Mouse (Mus musculus): ENCODE data around the gene Gapdhs. TPM values are rescaled to one million over a fixed set of nuclear protein-coding genes. Genes with fewer than 3 reads are reported as not detected.

Gene Gapdhs
- polyA plus RNA-seq, 1 experiment from 2014 or later: 0.88 TPM

Other genes with a start within 250 kb of the Gapdhs start
- 48.8 and 51.1 TPM in 2 replicates for gene Arhgap33, start 208.6 kb downstream of the Gapdhs start, polyA plus RNA-seq (2014; fragmentation: Nextera tagmentation; extraction: Ambion mirVana)
- gene Hspb6, start 191.5 kb downstream of the Gapdhs start, polyA plus RNA-seq (2014; fragmentation: Nextera tagmentation; extraction: Ambion mirVana): 3.7 and 4.4 TPM in 2 replicates
- 8.6 and 12.1 TPM in 2 replicates for gene Proser3, start 191.4 kb downstream of the Gapdhs start, polyA plus RNA-seq (2014; fragmentation: Nextera tagmentation; extraction: Ambion mirVana)
- 46.2 and 47.0 TPM in 2 replicates for gene Lin37, start 183.8 kb downstream of the Gapdhs start, polyA plus RNA-seq (2014; fragmentation: Nextera tagmentation; extraction: Ambion mirVana)
- 90.6 and 95.5 TPM in 2 replicates for gene U2af1l4, start 180.4 kb downstream of the Gapdhs start, polyA plus RNA-seq (2014; fragmentation: Nextera tagmentation; extraction: Ambion mirVana)
- 7.3 and 7.6 TPM in 2 replicates for gene Gm49396, start 180.3 kb downstream of the Gapdhs start, polyA plus RNA-seq (2014; fragmentation: Nextera tagmentation; extraction: Ambion mirVana)
- gene Psenen, start 180.1 kb downstream of the Gapdhs start, polyA plus RNA-seq (2014; fragmentation: Nextera tagmentation; extraction: Ambion mirVana): 97.8 and 106 TPM in 2 replicates
- gene Igflr1, start 178.3 kb downstream of the Gapdhs start, polyA plus RNA-seq (2014; fragmentation: Nextera tagmentation; extraction: Ambion mirVana): 1.3 and 3.6 TPM in 2 replicates
- gene Kmt2b, start 155.0 kb downstream of the Gapdhs start, polyA plus RNA-seq (2014; fragmentation: Nextera tagmentation; extraction: Ambion mirVana): 11.5 and 11.9 TPM in 2 replicates
- gene Zbtb32, start 144.8 kb downstream of the Gapdhs start, polyA plus RNA-seq (2014; fragmentation: Nextera tagmentation; extraction: Ambion mirVana): 0.18 TPM in 1 of 2 replicates, not detected in the other
- gene Upk1a, start 130.8 kb downstream of the Gapdhs start, polyA plus RNA-seq (2014; fragmentation: Nextera tagmentation; extraction: Ambion mirVana): 4.8 TPM in 2 replicates
- gene Cox6b1, start 117.5 kb downstream of the Gapdhs start, polyA plus RNA-seq (2014; fragmentation: Nextera tagmentation; extraction: Ambion mirVana): 786 and 833 TPM in 2 replicates
- gene Etv2, start 107.8 kb downstream of the Gapdhs start, polyA plus RNA-seq (2014; fragmentation: Nextera tagmentation; extraction: Ambion mirVana): not detected in 2 replicates
- 133 and 134 TPM in 2 replicates for gene Rbm42, start 93.4 kb downstream of the Gapdhs start, polyA plus RNA-seq (2014; fragmentation: Nextera tagmentation; extraction: Ambion mirVana)
- gene Haus5, start 78.7 kb downstream of the Gapdhs start, polyA plus RNA-seq (2014; fragmentation: Nextera tagmentation; extraction: Ambion mirVana): 49.4 and 57.7 TPM in 2 replicates
- not detected in 2 replicates for gene Pmis2, start 72.1 kb downstream of the Gapdhs start, polyA plus RNA-seq (2014; fragmentation: Nextera tagmentation; extraction: Ambion mirVana)
- 0.58 TPM in 1 of 2 replicates, not detected in the other for gene 2200002J24Rik, start 44.8 kb downstream of the Gapdhs start, polyA plus RNA-seq (2014; fragmentation: Nextera tagmentation; extraction: Ambion mirVana)
- gene Atp4a, start 31.5 kb downstream of the Gapdhs start, polyA plus RNA-seq (2014; fragmentation: Nextera tagmentation; extraction: Ambion mirVana): 0.81 and 0.84 TPM in 2 replicates
- 167 and 172 TPM in 2 replicates for gene Tmem147, start 14.1 kb downstream of the Gapdhs start, polyA plus RNA-seq (2014; fragmentation: Nextera tagmentation; extraction: Ambion mirVana)
- gene Sbsn, start 7.8 kb upstream of the Gapdhs start, polyA plus RNA-seq (2014; fragmentation: Nextera tagmentation; extraction: Ambion mirVana): 0.09 and 0.74 TPM in 2 replicates
- gene Dmkn, start 20.1 kb upstream of the Gapdhs start, polyA plus RNA-seq (2014; fragmentation: Nextera tagmentation; extraction: Ambion mirVana): not detected in 2 replicates
- not detected in 2 replicates for gene Krtdap, start 44.2 kb upstream of the Gapdhs start, polyA plus RNA-seq (2014; fragmentation: Nextera tagmentation; extraction: Ambion mirVana)
- not detected in 2 replicates for gene Ffar2, start 80.1 kb upstream of the Gapdhs start, polyA plus RNA-seq (2014; fragmentation: Nextera tagmentation; extraction: Ambion mirVana)
- not detected in 2 replicates for gene Ffar3, start 112.5 kb upstream of the Gapdhs start, polyA plus RNA-seq (2014; fragmentation: Nextera tagmentation; extraction: Ambion mirVana)
- gene Ffar1, start 117.9 kb upstream of the Gapdhs start, polyA plus RNA-seq (2014; fragmentation: Nextera tagmentation; extraction: Ambion mirVana): 0.05 TPM in 1 of 2 replicates, not detected in the other
- gene Cd22, start 136.7 kb upstream of the Gapdhs start, polyA plus RNA-seq (2014; fragmentation: Nextera tagmentation; extraction: Ambion mirVana): 0.05 TPM in 1 of 2 replicates, not detected in the other
- 0.16 and 0.41 TPM in 2 replicates for gene Mag, start 171.2 kb upstream of the Gapdhs start, polyA plus RNA-seq (2014; fragmentation: Nextera tagmentation; extraction: Ambion mirVana)
- gene Hamp2, start 181.0 kb upstream of the Gapdhs start, polyA plus RNA-seq (2014; fragmentation: Nextera tagmentation; extraction: Ambion mirVana): not detected in 2 replicates
- gene Hamp, start 200.4 kb upstream of the Gapdhs start, polyA plus RNA-seq (2014; fragmentation: Nextera tagmentation; extraction: Ambion mirVana): not detected in 2 replicates
- gene Usf2, start 213.1 kb upstream of the Gapdhs start, polyA plus RNA-seq (2014; fragmentation: Nextera tagmentation; extraction: Ambion mirVana): 27.9 and 28.1 TPM in 2 replicates
- gene Lsr, start 229.8 kb upstream of the Gapdhs start, polyA plus RNA-seq (2014; fragmentation: Nextera tagmentation; extraction: Ambion mirVana): 14.1 and 16.6 TPM in 2 replicates
- gene Fam187b, start 230.1 kb upstream of the Gapdhs start, polyA plus RNA-seq (2014; fragmentation: Nextera tagmentation; extraction: Ambion mirVana): 0.32 and 0.93 TPM in 2 replicates